Mouse (Mus musculus): ENCODE results near the gene B4galnt4.

The B4galnt4 gene

DNA sequence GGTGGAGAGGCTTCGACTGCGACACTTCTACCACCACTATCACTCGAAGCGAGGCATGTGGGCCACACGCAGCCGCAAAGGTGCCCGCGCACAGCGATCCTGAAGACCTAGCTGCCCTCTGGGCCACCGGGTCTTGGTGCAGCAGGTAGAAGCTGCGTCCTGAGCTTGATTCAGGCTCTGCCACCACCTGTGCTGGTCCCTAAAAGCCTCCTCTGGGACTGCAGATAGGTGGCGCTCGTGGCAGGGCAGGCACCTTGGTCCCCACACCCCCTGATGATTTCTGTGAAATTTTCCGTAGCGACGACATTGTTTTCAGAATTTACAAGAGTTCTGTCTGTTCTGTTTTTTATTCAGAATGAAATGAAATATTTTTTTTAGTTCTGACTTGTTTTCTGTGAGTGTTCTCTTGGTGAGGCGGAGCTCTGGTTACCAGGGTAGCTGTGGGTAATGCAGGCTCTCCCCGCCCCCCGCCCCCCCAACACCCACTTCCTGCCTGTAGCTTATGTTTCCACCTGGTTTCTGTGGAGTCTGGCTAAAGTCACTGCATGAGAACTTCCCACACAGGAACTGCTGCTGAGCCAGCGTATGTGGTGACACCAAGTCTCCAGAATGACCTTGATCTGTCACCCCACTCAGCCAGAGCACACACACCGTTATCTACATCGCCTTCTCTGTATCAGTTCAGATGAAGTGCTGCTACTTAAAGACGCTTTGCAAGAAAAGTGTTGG is 11.3 kb downstream of the B4galnt4 start:
- no peak for DNase-seq

DNA sequence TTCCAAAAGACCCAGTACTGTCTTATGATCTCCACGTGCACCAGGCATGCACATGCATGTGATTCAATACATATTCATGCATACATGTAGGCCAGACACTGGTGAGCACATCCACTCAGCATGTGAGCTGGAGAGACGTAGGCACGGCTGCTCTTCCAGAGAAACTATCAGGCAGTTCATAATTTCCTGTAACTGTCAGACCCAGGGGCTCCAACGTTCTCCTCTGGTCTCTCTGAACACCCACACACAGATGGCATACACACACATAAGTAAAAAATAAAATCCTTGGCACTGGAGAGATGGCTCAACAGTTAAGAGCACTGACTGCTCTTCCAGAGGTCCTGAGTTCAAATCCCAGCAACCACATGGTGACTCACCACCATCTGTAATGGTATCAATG is 12.9 kb downstream of the B4galnt4 start:
- no peak for DNase-seq

DNA sequence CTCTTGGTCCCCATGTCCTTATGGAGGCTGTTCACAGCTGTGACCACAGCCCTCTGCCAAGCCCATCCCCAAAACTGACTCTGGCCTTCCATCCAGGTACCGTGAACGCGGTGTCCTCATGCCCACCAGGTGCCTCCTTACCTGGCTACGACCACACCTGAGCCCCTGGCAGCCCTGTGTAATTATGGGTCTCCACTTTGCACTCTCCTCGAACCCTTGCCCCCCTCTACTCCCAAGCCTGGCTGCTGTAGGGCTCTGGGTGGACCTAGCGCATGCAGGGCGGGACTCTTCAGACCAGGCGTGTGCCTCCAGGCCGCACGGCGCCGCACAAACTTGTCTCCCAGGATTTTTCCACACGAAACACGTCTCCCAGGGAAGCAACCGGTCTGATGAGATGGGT is 16.9 kb downstream of the B4galnt4 start, which contains the start of gene Pkp3:
TSS of gene Pkp3 (plus strand) at position 378 of the 400 bp plus-strand sequence.
- DNase-seq: no peak

DNA sequence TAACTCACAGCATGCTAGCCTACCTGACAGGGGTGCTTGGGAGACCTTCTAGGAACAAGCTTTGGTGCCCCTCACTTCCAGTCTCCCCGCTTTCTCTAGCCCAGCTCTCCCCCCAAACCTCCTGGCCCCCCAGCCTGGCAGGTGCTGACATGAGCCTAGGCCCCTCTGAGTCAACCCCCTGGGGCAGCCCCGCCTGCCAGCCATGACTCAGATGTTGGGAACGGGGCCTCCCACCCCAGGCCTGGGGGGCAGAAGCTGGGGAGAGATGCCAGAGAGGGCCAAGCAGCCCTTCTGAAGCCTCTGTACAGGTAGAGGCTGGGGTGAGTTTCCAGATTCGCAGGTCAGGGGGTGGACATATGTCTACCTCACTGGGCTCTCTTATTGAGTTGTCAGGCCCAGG is 18.0 kb downstream of the B4galnt4 start:
- no peak for DNase-seq

DNA sequence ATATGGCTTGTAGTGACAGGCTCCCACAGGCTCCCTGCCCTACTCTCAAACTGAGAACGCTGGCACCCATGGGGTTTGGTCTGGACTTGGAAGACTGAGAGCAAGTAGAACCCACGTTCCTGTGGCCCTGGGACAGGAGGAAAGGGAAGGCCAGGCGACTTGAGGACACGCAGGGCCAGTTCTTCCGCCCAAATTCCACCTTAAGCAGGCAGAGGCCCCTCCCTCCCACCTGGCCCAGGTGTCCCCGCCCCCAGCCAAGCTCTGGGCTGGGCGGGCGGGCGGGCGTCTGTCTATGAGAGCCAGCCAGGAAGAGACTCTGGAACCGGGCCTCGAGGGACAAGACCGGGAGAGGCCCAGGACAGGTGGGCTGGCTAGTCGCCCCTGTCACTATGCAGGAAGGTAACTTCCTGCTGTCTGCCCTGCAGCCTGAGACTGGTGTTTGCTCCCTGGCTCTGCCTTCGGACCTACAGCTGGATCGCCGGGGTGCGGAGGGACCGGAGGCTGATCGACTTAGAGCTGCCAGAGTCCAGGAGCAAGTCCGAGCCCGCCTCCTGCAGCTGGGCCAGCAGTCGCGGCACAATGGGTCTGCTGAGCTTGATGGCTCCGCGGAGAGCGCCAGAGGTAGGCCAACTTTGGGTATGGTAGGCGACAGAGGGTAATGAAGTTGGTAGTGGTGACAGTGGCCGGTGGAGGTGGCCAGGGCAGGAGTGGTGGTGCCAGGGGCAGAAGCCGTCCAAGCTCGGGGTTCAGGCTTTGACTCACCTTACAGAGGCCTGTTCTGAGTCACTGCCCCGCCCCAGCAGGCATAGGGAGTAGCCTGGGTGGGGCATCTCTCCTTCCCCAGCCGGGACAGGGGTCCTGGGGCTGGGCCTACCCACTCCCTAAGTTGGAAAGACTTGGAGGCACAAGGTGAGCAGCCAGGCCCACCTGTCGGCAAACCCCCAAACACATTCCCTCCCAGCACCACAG is 18.9 kb downstream of the B4galnt4 start:
- DNase-seq: no peak

DNA sequence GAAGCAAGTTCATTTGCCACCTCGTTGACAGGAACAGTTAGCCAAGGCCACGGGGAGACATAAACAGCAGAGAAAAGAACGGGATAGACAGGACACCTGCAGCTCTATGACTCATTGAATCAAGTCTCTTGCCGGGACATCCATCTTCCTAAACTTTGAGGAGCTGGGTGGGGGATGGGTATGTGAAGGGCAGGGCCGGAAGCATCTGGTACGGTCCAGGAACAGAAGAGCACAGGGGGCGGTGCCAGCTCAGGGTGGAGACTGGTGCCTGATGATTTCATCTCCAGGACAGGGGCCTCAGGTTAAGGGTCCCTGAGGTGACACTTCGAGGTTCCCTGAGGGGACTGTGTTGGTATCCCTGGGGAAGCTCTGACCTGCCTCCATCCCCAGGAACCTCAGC is 27.0 kb downstream of the B4galnt4 start:
- DNase-seq: no peak

DNA sequence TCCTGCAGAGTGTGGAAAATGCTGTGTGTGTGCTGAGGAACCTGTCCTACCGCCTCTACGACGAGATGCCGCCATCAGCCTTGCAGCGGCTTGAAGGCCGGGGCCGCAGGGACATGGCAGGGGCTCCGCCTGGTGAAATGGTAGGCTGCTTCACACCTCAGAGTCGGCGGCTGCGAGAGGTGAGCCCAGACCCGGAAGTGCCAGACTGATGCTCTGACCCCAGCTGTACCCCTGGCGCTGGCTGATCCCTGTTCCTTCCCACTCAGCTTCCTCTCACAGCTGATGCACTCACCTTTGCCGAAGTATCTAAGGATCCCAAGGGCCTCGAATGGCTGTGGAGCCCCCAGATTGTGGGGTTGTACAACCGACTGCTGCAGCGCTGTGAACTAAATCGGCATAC is 27.6 kb downstream of the B4galnt4 start:
- no peak for DNase-seq

DNA sequence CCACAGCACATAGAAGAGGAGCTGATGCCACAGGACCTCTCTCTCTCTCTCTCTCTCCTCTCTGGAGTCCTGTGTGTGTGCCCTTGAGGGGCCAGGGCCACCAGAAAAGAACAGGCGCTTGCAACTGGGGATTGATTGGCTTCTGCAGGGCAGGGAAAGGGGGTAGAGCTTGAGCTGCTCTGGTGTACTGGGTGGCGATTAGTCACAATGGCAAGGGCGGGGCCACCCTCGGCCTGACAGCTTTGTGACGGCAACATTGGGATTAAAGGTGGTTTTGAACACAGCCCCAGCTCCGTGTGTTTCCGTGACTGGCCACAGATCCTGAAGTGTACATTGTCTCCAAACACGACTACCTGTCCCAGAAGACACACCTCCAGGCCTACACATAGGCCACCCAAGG is 29.3 kb downstream of the B4galnt4 start:
- no peak for DNase-seq

DNA sequence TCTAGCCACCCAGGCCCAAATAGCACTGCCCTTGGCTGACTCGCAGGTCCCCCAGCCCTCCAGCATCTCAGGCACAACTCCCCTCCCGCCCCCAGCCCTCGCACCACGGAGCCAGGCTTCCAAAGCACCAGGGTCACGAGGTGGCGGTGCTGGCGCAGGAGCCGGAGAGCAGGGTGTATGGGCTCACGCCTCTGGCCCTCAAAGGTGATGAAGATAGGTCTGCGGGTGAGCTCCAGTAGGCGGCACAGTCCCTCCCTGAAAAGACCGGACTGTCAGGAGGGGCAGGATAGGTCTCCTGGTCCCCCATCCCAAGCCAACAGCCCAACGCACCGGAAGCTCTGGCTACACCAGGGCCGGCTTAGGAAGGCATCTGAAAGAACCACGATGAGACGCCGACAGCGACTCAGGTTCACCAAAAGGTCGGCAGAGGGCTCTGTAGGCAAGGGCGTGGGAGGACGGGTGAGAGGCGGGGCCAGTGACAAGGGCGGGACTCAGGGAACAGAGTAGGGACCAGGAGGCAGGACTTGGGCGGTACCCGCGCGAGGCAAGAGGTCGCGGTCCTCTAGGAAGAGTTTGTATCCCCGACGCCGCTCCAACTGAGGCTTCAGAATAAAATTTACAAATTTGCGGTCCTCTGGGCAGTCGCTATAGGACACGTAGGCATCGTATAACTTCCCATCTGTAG is 31.3 kb downstream of the B4galnt4 start:
- DNase-seq: peak; percentile 84

DNA sequence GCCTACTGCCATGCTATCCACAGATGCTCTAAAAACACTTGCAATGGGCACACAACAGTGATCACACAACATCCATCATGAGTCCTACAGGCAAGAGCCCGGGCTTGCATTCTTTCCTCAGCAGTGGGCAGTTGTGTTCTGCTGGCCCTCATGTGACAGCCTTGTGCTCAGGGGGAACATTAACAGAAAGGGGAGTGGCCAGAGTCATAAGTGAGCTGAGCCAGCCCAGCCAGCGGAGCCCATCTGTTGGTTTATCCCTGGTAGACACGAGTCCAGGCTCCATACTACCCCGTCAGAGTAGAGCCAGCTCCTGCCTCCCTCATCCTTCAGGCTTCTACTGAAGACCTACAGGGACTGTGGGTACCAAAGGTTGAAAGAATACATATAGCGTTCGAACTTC is 33.0 kb downstream of the B4galnt4 start:
- DNase-seq: no peak

DNA sequence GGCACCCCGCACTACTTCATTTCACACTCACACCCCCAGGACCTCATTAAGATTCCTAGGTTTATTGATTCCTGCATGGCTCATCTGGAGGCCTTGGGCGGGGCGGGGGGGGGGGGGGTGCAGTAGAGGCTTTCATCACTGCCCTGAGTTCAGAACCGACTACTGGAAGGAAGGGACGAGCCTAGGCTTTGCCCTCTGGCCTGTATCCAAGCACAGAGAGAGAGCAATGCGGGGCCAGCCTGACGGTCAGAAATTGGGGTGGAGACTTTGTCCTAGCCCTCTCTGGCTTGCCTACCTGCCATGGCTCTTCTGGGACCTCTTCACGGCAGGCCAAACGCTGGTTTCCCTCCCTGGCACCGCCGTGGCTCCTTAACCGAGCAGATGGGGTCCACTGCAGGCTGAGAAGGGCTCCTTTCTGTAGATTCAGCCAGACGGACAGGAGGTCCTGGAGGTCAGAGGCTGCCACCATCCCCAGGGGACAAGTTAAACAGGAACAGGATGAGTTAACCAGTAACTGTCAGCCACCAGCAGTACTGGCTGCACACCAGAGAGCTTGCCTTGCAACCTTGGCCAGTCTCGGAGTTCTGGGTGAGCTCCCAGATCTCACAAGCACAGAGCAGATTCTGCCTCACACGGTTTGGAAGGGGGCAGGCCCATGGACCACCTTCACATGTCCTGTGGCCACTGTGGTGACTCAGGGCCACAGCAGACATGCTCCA is 33.7 kb downstream of the B4galnt4 start:
- DNase-seq: no peak

DNA sequence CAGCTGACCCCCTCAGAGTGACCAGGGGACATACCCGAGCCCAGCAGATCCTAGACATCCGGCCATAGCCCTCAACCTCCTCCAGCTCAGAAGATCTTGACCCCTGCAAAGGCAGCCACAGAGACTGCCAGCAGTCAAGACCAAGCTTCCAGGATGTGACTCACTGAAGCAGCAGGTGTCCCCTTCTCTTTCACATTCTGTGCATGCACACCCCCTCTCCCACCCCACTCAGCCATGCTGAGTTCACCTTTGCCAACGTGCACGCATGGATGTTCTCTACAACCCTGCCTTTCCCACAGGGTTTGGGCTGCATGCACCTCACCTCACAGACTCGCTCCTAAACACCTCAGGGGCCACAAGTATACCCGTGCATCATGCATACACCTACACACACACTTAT is 35.1 kb downstream of the B4galnt4 start:
- DNase-seq: no peak

DNA sequence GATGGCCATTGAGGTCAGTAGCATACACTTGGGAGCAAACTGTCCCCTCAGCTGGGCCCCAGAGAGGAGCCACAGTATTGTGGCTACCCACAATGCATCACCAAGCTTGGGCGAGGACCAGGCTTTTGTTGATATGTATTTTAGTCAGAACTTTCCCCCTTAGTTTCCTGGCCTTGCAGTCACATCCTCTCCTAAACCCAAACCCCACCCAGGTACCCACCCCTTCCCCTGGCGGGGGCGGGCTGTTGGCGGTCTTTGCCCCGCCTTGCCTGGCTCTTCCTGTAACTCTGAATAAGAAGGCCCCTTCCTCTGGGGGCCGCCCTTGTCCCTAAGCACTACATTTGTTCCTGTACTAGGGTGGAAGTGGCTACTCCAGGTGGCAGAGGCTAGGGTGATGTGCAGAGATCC is 35.7 kb downstream of the B4galnt4 start:
- no peak for DNase-seq

DNA sequence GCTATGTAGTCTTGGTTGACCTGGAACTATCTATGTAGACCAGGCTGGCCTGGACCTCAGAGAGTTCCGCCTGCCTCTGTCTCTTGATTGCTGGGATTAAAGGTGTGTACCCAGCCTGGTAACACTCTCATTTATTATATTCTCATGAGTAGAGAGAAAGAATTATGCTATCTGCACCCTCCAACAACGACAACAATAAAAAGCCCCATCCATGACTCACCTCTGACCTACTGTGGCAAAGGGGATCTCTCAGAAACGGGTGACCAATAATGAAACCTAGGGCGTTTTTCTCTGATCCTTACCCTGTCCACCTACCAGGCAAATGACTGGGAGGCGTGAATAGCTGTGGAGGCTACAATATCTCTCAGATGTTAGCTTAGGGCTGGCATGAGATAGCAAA is 36.3 kb downstream of the B4galnt4 start:
- DNase-seq: no peak

DNA sequence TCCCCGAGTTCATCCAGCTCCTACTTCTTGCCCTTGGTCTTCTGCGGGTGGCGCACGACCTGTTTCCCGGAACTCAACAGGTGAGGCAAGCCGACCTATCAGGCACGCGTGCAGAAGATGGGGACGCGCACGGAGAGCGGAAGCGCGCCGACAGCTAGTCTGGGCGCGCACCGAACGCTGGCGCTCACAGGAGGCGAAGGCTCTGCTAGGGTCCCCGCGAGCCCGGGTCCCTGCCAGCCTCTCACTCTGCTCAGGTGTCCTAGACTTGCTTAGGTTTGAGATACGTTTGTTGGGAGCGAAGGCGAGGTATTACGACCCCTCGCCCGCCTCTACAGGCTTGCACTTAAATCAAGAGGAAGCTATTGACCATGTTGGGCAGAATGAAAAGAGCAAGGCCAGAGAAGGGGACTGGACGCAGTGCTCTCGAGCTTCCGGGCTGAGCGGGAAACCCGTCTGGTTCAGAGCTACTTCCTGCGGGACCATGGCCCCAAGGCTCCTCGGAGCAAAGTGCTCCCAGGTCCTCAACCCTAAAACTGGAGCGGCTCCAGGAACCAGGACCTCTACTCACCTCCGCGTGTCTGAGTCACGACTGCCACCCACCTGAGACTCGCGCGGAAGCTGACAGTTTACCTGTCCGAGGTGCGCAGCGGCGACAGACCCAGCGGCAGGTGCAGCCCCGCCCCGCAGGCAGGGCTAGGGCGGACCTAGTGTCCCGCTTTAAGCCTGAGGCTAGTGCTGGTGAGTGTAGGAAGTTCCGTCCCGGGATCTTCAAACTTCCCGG is 39.2 kb downstream of the B4galnt4 start, which contains the start of gene Sigirr:
TSS of gene Sigirr (minus strand) at position 662 of the 781 bp plus-strand sequence.
- no peak for DNase-seq

DNA sequence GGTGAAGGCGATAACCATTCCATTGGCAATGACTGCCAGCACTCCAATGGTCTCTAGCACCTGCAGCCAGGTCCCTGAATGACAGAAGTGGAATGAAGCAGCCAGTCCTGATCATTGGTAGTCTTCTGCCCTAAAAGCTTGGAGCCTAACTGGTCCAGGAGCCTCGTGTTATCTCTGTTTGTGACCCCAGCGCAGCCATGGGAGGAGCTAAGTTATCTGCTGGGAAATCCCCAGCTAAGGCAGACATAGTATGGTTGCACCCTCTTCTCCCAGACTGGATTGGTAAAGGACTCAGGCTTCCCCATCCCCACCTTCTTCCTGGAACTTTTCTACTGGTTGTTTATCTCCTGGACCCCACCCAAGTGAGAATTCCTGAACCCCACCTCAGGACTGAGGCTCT is 42.3 kb downstream of the B4galnt4 start:
- no peak for DNase-seq

DNA sequence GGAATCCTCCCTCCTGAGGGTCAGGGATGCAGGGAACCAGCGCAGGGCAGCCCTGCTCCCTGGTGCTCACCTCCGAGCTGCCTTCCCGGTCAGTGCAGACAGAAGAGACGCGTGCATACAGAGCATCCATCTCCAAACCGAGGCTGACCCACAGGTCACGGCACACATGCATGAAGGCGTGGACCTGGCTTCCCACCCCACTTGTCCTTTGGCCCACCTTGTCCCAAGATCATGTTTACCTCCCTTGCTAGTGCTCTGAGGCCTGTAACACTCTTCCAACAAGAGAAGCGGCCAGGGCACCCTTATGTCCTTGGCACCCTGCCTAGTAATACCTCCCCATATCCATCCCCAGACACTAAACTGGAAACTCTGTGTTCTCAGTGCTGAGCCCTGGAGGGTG is 55.0 kb downstream of the B4galnt4 start:
- DNase-seq: no peak

DNA sequence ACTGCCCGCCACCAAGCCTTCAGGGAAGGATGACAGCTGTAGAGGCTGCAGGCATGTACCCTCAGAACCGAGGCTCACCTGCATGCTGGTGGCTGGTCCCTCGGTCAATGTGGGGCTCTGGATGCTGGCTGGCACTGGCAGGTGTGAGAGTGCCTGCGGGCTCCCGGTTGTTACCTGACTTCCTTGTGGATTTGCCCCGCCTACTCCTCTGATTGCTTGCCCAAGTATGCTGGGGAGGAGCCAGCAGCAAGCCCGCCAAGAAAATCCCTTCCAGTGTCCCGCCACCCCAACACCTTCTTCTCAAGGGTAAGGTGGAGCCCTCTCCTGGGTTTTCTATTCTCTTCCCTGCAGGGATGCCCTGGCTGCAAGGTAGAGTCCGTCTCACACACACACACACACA is 56.7 kb downstream of the B4galnt4 start, which contains the start of gene Ano9:
TSS of gene Ano9 (minus strand) at position 171 of the 400 bp plus-strand sequence.
- no peak for DNase-seq

DNA sequence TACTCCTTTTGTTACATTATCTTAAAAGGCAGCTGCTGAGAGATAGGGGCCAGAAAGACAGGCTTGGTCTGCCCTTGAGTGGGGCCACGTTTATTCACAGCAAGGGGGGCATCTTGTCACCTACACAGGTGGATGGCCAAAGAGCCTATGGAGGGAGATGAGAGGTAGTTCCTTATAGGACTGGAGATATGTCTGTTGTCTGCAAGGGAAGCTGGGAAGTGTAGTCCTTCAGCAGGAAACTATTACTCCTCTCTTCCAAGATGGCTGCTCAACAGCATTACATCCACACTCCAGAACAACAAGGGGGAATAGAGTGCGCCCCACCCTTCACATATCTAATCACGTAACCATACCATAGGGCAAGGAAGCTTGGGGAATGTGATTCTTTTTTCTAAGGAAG is 58.6 kb downstream of the B4galnt4 start:
- DNase-seq: no peak

DNA sequence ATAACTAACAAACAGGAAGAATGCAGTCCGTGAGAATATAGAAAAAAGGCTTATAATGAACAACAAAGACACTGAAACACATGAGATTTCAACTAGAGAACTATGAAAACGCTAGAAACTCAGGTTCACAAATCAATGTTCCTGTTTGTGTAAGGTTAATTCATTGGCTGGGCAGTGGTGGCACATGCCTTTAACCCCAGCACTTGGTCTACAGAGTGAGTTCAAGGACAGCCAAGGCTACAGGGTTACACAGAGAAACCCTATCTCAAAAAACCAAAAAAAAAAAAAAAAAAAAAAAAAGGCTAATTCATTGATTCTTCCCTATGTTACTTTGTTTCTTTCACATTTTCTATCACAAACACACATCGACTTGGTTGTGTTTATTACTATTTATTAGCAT is 59.7 kb downstream of the B4galnt4 start:
- DNase-seq: no peak

DNA sequence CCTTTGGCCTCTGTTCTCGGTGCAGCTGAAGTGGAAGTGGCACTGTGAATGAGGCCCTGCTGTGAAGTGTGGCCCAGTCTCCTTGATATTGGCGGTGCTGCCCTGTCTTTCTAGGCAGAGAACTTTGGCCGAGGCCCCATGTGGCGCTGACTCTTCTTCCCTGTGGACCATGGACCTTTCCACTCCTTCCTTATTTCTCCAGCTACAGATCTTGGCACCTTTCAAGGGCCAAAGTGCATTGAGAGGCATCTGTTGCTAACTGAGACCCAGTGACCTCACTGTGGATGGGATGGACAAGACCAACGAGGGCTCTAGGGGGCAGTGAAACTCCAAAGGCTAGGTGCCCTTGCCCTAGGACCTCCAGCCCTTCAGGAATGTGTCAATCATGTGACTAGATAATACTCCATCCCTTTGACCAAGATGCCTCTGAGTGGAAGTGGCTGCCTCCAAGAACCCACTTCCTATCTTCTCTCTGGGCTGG is 60.2 kb downstream of the B4galnt4 start:
- no peak for DNase-seq

Measured in cerebellum, adult 9-11 months (tissue).